Mouse (Mus musculus) embryonic stem cell, embryonic (primary cell): ENCODE measurements around the gene Cmah.

Experiments used
- CTCF ChIA-PET, 4 experiments: fragments of 300-600 bp in 2 of 4; fragments of 350-600 bp in 2 of 4; sonication (Branson Sonifier 250); formaldehyde crosslinking; loops; one replicate each; lab custom pipeline; 2022; ENCODE audit warnings: inconsistent platforms in 2 of 4; lab: Charles Lee
- POLR2A ChIA-PET, 4 experiments: fragments of 300-600 bp in 2 of 4; fragments of 350-600 bp in 2 of 4; sonication (Branson Sonifier 250); formaldehyde crosslinking; loops; one replicate each; lab custom pipeline; 2022; ENCODE audit warnings: antibody characterized with exemption in 4 of 4, inconsistent platforms in 1 of 4; lab: Charles Lee

The Cmah gene

GRCm38 (mm10) chr13:24393055-24393454 is 65.9 kb downstream of the Cmah start:
- ChIA-PET POLR2A (interaction anchor here in 1 of 4 experiments (0.5 to 0.6 kb wide), 2 partner anchors 24 to 276 kb away, joined by 4 to 6 read pairs; no protein-coding TSS in a partner anchor), CTCF (no interaction called here)

GRCm38 (mm10) chr13:24395815-24396214 is 68.6 kb downstream of the Cmah start:
- POLR2A ChIA-PET: no interaction called here
- CTCF ChIA-PET: interaction anchor here in 1 of 4 experiments (0.6 kb wide), 1 partner anchor 319 kb away, joined by 4 read pairs; no protein-coding TSS in a partner anchor

- POLR2A ChIA-PET: interaction anchor here in 2 of 4 experiments (0.6 to 1.1 kb wide), 2 partner anchors 88 to 322 kb away, joined by 3 to 10 read pairs; no protein-coding TSS in a partner anchor
- CTCF ChIA-PET: interaction anchor here in 2 of 4 experiments (0.5 to 0.9 kb wide), 2 partner anchors 11 to 136 kb away, joined by 3 to 9 read pairs; no protein-coding TSS in a partner anchor
Observed at GRCm38 (mm10) chr13:24397181-24397580, 70.0 kb downstream of the Cmah start.

- ChIA-PET POLR2A (interaction anchor here in 1 of 4 experiments (0.6 kb wide), 1 partner anchor 620 kb away, joined by 7 read pairs; no protein-coding TSS in a partner anchor), CTCF (no interaction called here)
Observed at GRCm38 (mm10) chr13:24398488-24398887, 71.3 kb downstream of the Cmah start.

GRCm38 (mm10) chr13:24401821-24402220 is 74.6 kb downstream of the Cmah start:
- ChIA-PET POLR2A (interaction anchor here in 2 of 4 experiments (0.7 to 0.9 kb wide), 3 partner anchors 401 to 672 kb away, joined by 3 to 6 read pairs (median 3); no protein-coding TSS in a partner anchor), CTCF (interaction anchor here in 1 of 4 experiments (1.6 kb wide), 1 partner anchor 285 kb away, joined by 3 read pairs; no protein-coding TSS in a partner anchor)

- ChIA-PET POLR2A (interaction anchor here in 1 of 4 experiments (0.5 kb wide), 1 partner anchor 787 kb away, joined by 3 read pairs; no protein-coding TSS in a partner anchor), CTCF (no interaction called here)
Observed at GRCm38 (mm10) chr13:24403054-24403453, 75.8 kb downstream of the Cmah start.

GRCm38 (mm10) chr13:24406847-24407246 is 79.6 kb downstream of the Cmah start:
- ChIA-PET POLR2A (no interaction called here), CTCF (interaction anchor here in 1 of 4 experiments (0.7 kb wide), 1 partner anchor 10 kb away, joined by 6 read pairs; no protein-coding TSS in a partner anchor)

- CTCF ChIA-PET: interaction anchor here in 2 of 4 experiments (1.0 to 1.1 kb wide), 2 partner anchors 273 kb away, joined by 3 to 5 read pairs; no protein-coding TSS in a partner anchor
Observed at GRCm38 (mm10) chr13:24414635-24415206, 87.5 kb downstream of the Cmah start.

GRCm38 (mm10) chr13:24415506-24416206 is 88.5 kb downstream of the Cmah start:
- POLR2A ChIA-PET: interaction anchor here (0.5 to 1.1 kb wide), 6 partner anchors 20 to 1780 kb away, joined by 3 to 5 read pairs (median 3); no protein-coding TSS in a partner anchor

More at GRCm38 (mm10) chr13:24414635-24415206, 87.5 kb downstream of the Cmah start:
- POLR2A ChIA-PET: no interaction called here

GRCm38 (mm10) chr13:24416409-24416808 is 89.2 kb downstream of the Cmah start:
- CTCF ChIA-PET: interaction anchor here (0.5 to 3.6 kb wide), 40 partner anchors 9 to 732 kb away, joined by 3 to 32 read pairs (median 4); partner anchors contain the start of gene Hist1h2bc (in 1 of the 4)
- POLR2A ChIA-PET: interaction anchor here (0.5 to 1.1 kb wide), 8 partner anchors 21 to 1780 kb away, joined by 3 to 5 read pairs (median 3); partner anchors contain the start of genes Carmil1 (in 1 of the 4) and Hist1h1a (in 1 of the 4)

More at GRCm38 (mm10) chr13:24415506-24416206, 88.5 kb downstream of the Cmah start:
- CTCF ChIA-PET: interaction anchor here (0.6 to 3.6 kb wide), 38 partner anchors 11 to 731 kb away, joined by 3 to 32 read pairs (median 4); partner anchors contain the start of gene Hist1h2bc (in 1 of the 4)

- ChIA-PET CTCF (interaction anchor here in 2 of 4 experiments (1.0 to 3.6 kb wide), 3 partner anchors 64 to 270 kb away, joined by 3 to 32 read pairs (median 3); no protein-coding TSS in a partner anchor), POLR2A (interaction anchor here in 1 of 4 experiments (0.6 kb wide), 1 partner anchor 160 kb away, joined by 7 read pairs; no protein-coding TSS in a partner anchor)
Observed at GRCm38 (mm10) chr13:24418024-24418423, 90.8 kb downstream of the Cmah start.

GRCm38 (mm10) chr13:24418814-24419213 is 91.6 kb downstream of the Cmah start:
- ChIA-PET POLR2A (no interaction called here), CTCF (interaction anchor here in 2 of 4 experiments (1.0 to 3.6 kb wide), 3 partner anchors 63 to 269 kb away, joined by 3 to 32 read pairs (median 3); no protein-coding TSS in a partner anchor)

- POLR2A ChIA-PET: interaction anchor here in 1 of 4 experiments (0.6 kb wide), 1 partner anchor 158 kb away, joined by 3 read pairs; no protein-coding TSS in a partner anchor
- CTCF ChIA-PET: no interaction called here
Observed at GRCm38 (mm10) chr13:24419560-24420250, 92.5 kb downstream of the Cmah start.

GRCm38 (mm10) chr13:24421987-24422386 is 94.8 kb downstream of the Cmah start:
- ChIA-PET POLR2A (no interaction called here), CTCF (no interaction called here)

GRCm38 (mm10) chr13:24430215-24430614 is 103.0 kb downstream of the Cmah start:
- ChIA-PET POLR2A (no interaction called here), CTCF (no interaction called here)

GRCm38 (mm10) chr13:24431593-24431992 is 104.4 kb downstream of the Cmah start:
- ChIA-PET CTCF (no interaction called here), POLR2A (no interaction called here)

GRCm38 (mm10) chr13:24442272-24442671 is 115.1 kb downstream of the Cmah start:
- CTCF ChIA-PET: no interaction called here

More at GRCm38 (mm10) chr13:24442272-24442671, 115.1 kb downstream of the Cmah start:
- POLR2A ChIA-PET: interaction anchor here in 1 of 4 experiments (1.0 kb wide), 1 partner anchor 13 kb away, joined by 3 read pairs; no protein-coding TSS in a partner anchor
